Mouse (Mus musculus) retina, postnatal 1 day (tissue): ENCODE measurements around the gene Gm48551.

ENCODE experiments used
- DNase-seq: peaks from one replicate; pipeline ENCODE4 v3.0.0-alpha.2; 2012

Gene Gm48551

GRCm38 (mm10) chr10:81384605-81384982 lies 328 bp downstream of the Gm48551 start:
- DNase-seq: no peak

GRCm38 (mm10) chr10:81385603-81386306 lies 1.5 kb downstream of the Gm48551 start:
- DNase-seq: no peak

GRCm38 (mm10) chr10:81387716-81388115 lies 3.5 kb downstream of the Gm48551 start:
- no peak for DNase-seq

- no peak for DNase-seq
Measured at GRCm38 (mm10) chr10:81388505-81389055, 4.3 kb downstream of the Gm48551 start, which contains the start of gene Gm48552. Gene Gm48552 (plus strand): TSS chr10:81389005.

GRCm38 (mm10) chr10:81389373-81389772 lies 5.1 kb downstream of the Gm48551 start:
- no peak for DNase-seq

- DNase-seq: peak; percentile 80
Measured at GRCm38 (mm10) chr10:81389801-81390677, 5.8 kb downstream of the Gm48551 start.

- no peak for DNase-seq
Measured at GRCm38 (mm10) chr10:81390678-81390965, 6.4 kb downstream of the Gm48551 start.

- no peak for DNase-seq
Measured at GRCm38 (mm10) chr10:81392270-81392669, 8.0 kb downstream of the Gm48551 start.

GRCm38 (mm10) chr10:81392781-81393185 lies 8.5 kb downstream of the Gm48551 start, which contains the start of gene Smim24:
Gene Smim24 (plus strand): TSS chr10:81393051.
- DNase-seq: no peak

GRCm38 (mm10) chr10:81393456-81394063 lies 9.3 kb downstream of the Gm48551 start:
- DNase-seq: peak; percentile 47

GRCm38 (mm10) chr10:81395127-81395526 lies 10.9 kb downstream of the Gm48551 start:
- DNase-seq: peak; percentile 85

GRCm38 (mm10) chr10:81395865-81396264 lies 11.6 kb downstream of the Gm48551 start:
- no peak for DNase-seq

- no peak for DNase-seq
Measured at GRCm38 (mm10) chr10:81396749-81397148, 12.5 kb downstream of the Gm48551 start.

- DNase-seq: peak; percentile 74
Measured at GRCm38 (mm10) chr10:81399296-81399695, 15.0 kb downstream of the Gm48551 start.

- DNase-seq: no peak
Measured at GRCm38 (mm10) chr10:81399798-81400308, 15.6 kb downstream of the Gm48551 start.

GRCm38 (mm10) chr10:81400371-81401204 lies 16.3 kb downstream of the Gm48551 start:
- no peak for DNase-seq

GRCm38 (mm10) chr10:81401205-81401520 lies 16.9 kb downstream of the Gm48551 start:
- no peak for DNase-seq

- DNase-seq: peak; percentile 88
Measured at GRCm38 (mm10) chr10:81401521-81402226, 17.4 kb downstream of the Gm48551 start.

- DNase-seq: no peak
Measured at GRCm38 (mm10) chr10:81402227-81402765, 18.0 kb downstream of the Gm48551 start.

- DNase-seq: no peak
Measured at GRCm38 (mm10) chr10:81403511-81403910, 19.2 kb downstream of the Gm48551 start.

GRCm38 (mm10) chr10:81404082-81404481 lies 19.8 kb downstream of the Gm48551 start:
- DNase-seq: no peak
